Mouse (Mus musculus) stomach, postnatal 0 days (tissue): ENCODE data around the gene Oosp1.

Experiments used
- CTCF ChIP-seq: IDR thresholded peaks from 2 replicates; pipeline ENCODE4 v1.5.1; 2016; ENCODE audit warnings: antibody characterized with exemption, low read depth, mild to moderate bottlenecking, moderate library complexity
- EP300 ChIP-seq: optimal IDR thresholded peaks from 2 replicates; pipeline ENCODE3; 2016; ENCODE audit warnings: antibody characterized with exemption

GRCm38 (mm10) chr19:11660459-11660858 lies 30.5 kb downstream of the Oosp1 start, which contains the start of gene Oosp2:
- TF ChIP-seq CTCF, result no peak
- TF ChIP-seq EP300, result no peak
